Mouse (Mus musculus) hindbrain, embryonic 13.5 days (tissue): ENCODE results near the gene Rab3d. TPM values are rescaled to one million over a fixed set of nuclear protein-coding genes. Genes with fewer than 3 reads are reported as not detected.

Experiments
- ATAC-seq: fragments of 200-750 bp; cut with Nextera tagmentation; 2 replicates; pipeline ENCODE4 v1.8.0; 2017; ENCODE audit warnings: moderate TSS enrichment; ENCODE audit not compliant: low FRiP score
- H3K27ac ChIP-seq: fragments of 300-500 bp; sonication (generic); 2 replicates; pipeline ENCODE4 v1.5.1; 2015; ENCODE audit warnings: inconsistent platforms, mild to moderate bottlenecking, moderate library complexity
- H3K27me3 ChIP-seq: fragments of 300-500 bp; sonication (generic); 2 replicates; pipeline ENCODE4 v1.6.1; 2015; ENCODE audit warnings: mild to moderate bottlenecking, inconsistent platforms
- H3K36me3 ChIP-seq: fragments of 300-500 bp; sonication (generic); 2 replicates; pipeline ENCODE4 v1.6.1; 2015; ENCODE audit warnings: mild to moderate bottlenecking, inconsistent platforms
- H3K4me1 ChIP-seq: fragments of 300-500 bp; sonication (generic); replicated peaks from 2 replicates; pipeline ENCODE4 v1.6.1; 2015; ENCODE audit warnings: inconsistent platforms
- H3K4me2 ChIP-seq: fragments of 300-500 bp; sonication (generic); 2 replicates; pipeline ENCODE4 v1.6.1; 2015; ENCODE audit warnings: inconsistent platforms, mild to moderate bottlenecking, moderate library complexity
- H3K4me3 ChIP-seq: fragments of 300-500 bp; sonication (generic); 2 replicates; pipeline ENCODE4 v1.5.1; 2015; ENCODE audit warnings: mild to moderate bottlenecking, inconsistent platforms
- H3K9ac ChIP-seq: fragments of 300-500 bp; sonication (generic); 2 replicates; pipeline ENCODE4 v1.6.1; 2015; ENCODE audit warnings: mild to moderate bottlenecking, inconsistent platforms
- H3K9me3 ChIP-seq: fragments of 300-500 bp; sonication (generic); 2 replicates; pipeline ENCODE4 v1.6.1; 2016; ENCODE audit warnings: inconsistent platforms
- WGBS: fragments of 180-500 bp; shearing (Covaris S2); methylation state at CpG from one replicate; pipeline ENCODE4 v1.1.7; 2015; 5-methylcytosine and 5-hydroxymethylcytosine counted together
- polyA plus RNA-seq: library from polyadenylated mRNA; unstranded; fragments of >200 nt; fragmentation: Nextera tagmentation; extraction: Ambion mirVana; gene quantifications from 2 replicates; pipeline ENCODE4 v1.2.1, GENCODE M21; 2015

Gene Rab3d
- polyA plus RNA-seq, 1 experiment from 2014 or later, result 15.9 TPM

- Histone ChIP-seq H3K36me3 (peaks cover 7% of the 10 kb centered on the region; the same call in 1 of the 2 replicates), H3K9me3 (no peaks in the 10 kb centered on the region), H3K27me3 (peaks cover 17% of the 10 kb centered on the region), H3K4me3 (peak overlapping the region; percentile 61; the same call in 1 of the 2 replicates), H3K27ac (no peak overlapping the region), H3K4me2 (peak overlapping the region; percentile 59; the same call in 1 of the 2 replicates), H3K9ac (no peak overlapping the region), H3K4me1 (peaks cover 21% of the 10 kb centered on the region)
- ATAC-seq, result no peak
- WGBS, result 72% methylated on average over 3 of the region's 3 CpGs
These were observed 36.6 kb upstream of the Rab3d start for GRCm38 (mm10) chr9:21954635-21955034.

- peaks cover 21% of the 10 kb centered on the region for H3K4me1 ChIP-seq
- H3K27ac ChIP-seq, result no peak overlapping the region
- 8% methylated on average over 3 of the region's 3 CpGs for WGBS
- no peak overlapping the region for H3K9ac ChIP-seq
- no peak overlapping the region for H3K4me3 ChIP-seq
- no peak for ATAC-seq
- peaks cover 4% of the 10 kb centered on the region; the same call in 1 of the 2 replicates for H3K36me3 ChIP-seq
- H3K9me3 ChIP-seq, result no peaks in the 10 kb centered on the region
- H3K27me3 ChIP-seq, result peaks cover 16% of the 10 kb centered on the region; the same call in 1 of the 2 replicates
- H3K4me2 ChIP-seq, result no peak overlapping the region
These were observed 35.6 kb upstream of the Rab3d start for GRCm38 (mm10) chr9:21953600-21953999.

DNA sequence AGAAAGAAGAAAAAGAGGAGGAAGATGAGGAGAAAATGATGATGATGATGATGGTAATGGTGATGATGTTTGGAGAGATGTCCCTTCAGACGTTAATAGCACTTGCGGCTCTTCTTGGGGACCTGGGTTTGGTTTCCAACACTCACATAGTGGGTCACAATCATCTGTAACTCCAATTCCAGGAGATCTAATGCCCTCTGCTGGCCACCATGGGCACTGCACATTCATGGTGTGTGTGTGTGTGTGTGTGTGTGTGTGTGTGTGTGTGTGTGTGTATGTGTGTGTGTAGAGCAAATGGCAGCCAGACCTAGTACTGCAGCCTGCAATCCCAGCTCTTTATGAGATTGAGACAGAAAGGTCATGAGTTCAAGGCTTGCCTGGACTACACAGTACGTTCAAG, 34.0 kb upstream of the Rab3d start:
- no peak for ATAC-seq

GRCm38 (mm10) chr9:21950322-21950721, 32.3 kb upstream of the Rab3d start:
- Histone ChIP-seq H3K9ac (no peak overlapping the region), H3K4me2 (no peak overlapping the region), H3K36me3 (peaks cover 23% of the 10 kb centered on the region), H3K4me1 (peaks cover 17% of the 10 kb centered on the region), H3K27ac (no peak overlapping the region), H3K9me3 (no peaks in the 10 kb centered on the region), H3K27me3 (peaks cover 40% of the 10 kb centered on the region), H3K4me3 (no peak overlapping the region)
- WGBS, result 19% methylated on average over 11 of the region's 11 CpGs
- ATAC-seq, result no peak

More for the DNA sequence above, 34.0 kb upstream of the Rab3d start:
- peaks cover 24% of the 10 kb centered on the region for H3K4me1 ChIP-seq
- WGBS, result 89% methylated on average over 3 of the region's 3 CpGs
- H3K27ac ChIP-seq, result no peak overlapping the region
- no peak overlapping the region for H3K9ac ChIP-seq
- peaks cover 10% of the 10 kb centered on the region for H3K36me3 ChIP-seq
- no peaks in the 10 kb centered on the region for H3K9me3 ChIP-seq
- H3K4me2 ChIP-seq, result no peak overlapping the region
- H3K4me3 ChIP-seq, result no peak overlapping the region
- H3K27me3 ChIP-seq, result peaks cover 24% of the 10 kb centered on the region

DNA sequence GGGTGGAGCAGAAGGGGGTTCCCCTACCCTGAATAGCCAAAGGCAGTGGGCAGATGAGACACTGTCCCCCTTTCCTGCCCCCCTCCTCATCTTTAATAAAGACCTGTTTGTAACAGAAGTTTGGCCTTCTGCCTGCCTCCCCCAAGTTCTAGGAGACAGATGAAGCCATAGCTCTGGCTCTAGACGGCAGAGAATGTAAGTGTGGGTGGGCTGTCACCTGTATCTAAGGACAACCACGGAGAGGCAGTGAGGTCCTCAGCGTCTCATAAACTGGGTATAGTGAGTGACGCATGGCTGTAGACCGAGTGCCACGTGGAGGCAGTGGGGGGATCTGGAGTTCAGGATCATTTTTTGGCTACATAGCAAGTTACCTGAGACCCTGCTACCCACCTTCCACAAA, 30.8 kb upstream of the Rab3d start:
- Histone ChIP-seq H3K36me3 (peaks cover 31% of the 10 kb centered on the region), H3K4me1 (peaks cover 12% of the 10 kb centered on the region), H3K4me2 (no peak overlapping the region), H3K9ac (no peak overlapping the region), H3K4me3 (no peak overlapping the region), H3K9me3 (no peaks in the 10 kb centered on the region), H3K27me3 (peaks cover 42% of the 10 kb centered on the region), H3K27ac (no peak overlapping the region)
- 66% methylated on average over 6 of the region's 6 CpGs for WGBS
- ATAC-seq, result no peak

DNA sequence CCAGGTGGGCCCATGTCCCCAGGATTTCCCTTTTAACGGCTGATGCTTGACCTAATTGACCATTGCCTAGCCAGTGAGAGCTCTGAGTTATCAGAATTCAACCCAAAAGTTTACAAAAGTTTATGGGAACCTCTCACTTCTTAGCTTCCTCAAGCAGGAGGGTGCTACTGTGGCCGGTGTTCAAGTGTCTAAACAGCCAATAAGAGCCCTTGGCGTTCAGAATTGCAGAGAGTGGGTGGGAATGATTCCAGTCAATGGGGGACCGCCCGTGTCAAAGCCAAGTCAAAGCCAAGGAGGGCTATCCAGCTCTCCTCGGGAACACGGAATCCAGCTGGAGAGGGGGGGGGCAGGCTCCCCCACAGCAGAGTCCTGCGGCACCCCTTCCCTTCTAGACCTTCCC, 30.2 kb upstream of the Rab3d start:
- Histone ChIP-seq H3K4me3 (no peak overlapping the region), H3K27me3 (peaks cover 42% of the 10 kb centered on the region), H3K9me3 (no peaks in the 10 kb centered on the region), H3K27ac (no peak overlapping the region), H3K4me1 (peaks cover 6% of the 10 kb centered on the region; the same call in 1 of the 2 replicates), H3K9ac (no peak overlapping the region), H3K4me2 (no peak overlapping the region), H3K36me3 (peaks cover 31% of the 10 kb centered on the region)
- no peak for ATAC-seq
- 62% methylated on average over 8 of the region's 8 CpGs for WGBS

DNA sequence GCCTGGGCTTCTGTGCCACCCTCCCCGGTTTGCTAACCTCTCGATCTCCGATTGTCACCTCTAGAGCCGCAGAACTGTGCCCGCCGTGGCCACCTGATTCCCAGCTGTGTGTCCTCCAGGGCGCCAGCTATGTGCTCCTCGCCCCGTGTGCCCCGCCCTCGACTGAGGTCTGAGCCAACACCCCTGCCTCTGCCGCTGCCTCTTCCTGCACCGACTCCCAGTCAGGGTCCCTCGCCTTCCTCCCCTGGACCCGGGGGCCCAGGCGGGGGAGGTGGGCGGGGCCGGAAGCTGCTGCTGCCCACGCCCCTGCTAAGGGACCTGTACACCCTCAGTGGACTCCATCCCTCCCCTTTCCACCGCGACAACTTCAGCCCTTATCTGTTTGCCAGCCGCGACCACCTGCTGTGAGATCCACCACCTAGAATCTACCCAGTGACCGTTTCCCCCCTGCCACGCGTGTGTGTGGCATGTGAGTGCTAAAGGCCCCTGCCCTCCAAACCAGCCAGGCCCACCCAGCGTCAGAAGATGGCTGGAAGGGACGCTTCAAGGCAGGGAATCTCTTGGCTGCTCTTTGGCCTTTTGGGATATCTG, 29.6 kb upstream of the Rab3d start:
- peaks cover 42% of the 10 kb centered on the region for H3K27me3 ChIP-seq
- 0 out of 2 replicates have a peak, but pooled peaks cover 5% of the 10 kb centered on the region for H3K4me1 ChIP-seq
- H3K4me3 ChIP-seq, result no peak overlapping the region
- no peak overlapping the region for H3K27ac ChIP-seq
- H3K9me3 ChIP-seq, result no peaks in the 10 kb centered on the region
- H3K9ac ChIP-seq, result no peak overlapping the region
- 7% methylated on average over 28 of the region's 28 CpGs for WGBS
- no peak overlapping the region for H3K4me2 ChIP-seq
- no peak; the same call in 1 of the 2 replicates for ATAC-seq
- peaks cover 33% of the 10 kb centered on the region for H3K36me3 ChIP-seq

DNA sequence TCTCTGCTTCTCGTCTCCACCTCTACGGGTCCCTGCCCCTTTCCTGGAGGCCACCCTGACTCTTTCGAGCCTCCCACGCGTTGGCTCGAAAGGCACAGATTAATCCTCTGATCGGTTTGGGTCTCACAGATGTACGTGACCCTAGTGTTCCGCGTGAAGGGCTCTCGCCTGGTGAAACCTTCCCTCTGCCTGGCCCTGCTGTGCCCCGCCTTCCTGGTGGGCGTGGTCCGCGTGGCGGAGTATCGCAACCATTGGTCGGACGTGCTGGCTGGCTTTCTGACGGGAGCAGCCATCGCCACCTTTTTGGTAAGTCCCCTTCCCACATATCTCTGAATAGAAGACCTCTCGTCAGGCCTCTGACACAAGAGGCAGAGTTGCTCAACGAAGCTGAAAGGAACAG, 26.3 kb upstream of the Rab3d start:
- H3K4me1 ChIP-seq, result peaks cover 8% of the 10 kb centered on the region
- H3K27ac ChIP-seq, result no peak overlapping the region
- H3K4me3 ChIP-seq, result no peak overlapping the region
- no peaks in the 10 kb centered on the region for H3K9me3 ChIP-seq
- no peak for ATAC-seq
- WGBS, result 22% methylated on average over 23 of the region's 23 CpGs
- H3K9ac ChIP-seq, result no peak overlapping the region
- H3K27me3 ChIP-seq, result peaks cover 38% of the 10 kb centered on the region
- no peak overlapping the region for H3K4me2 ChIP-seq
- peaks cover 63% of the 10 kb centered on the region for H3K36me3 ChIP-seq

DNA sequence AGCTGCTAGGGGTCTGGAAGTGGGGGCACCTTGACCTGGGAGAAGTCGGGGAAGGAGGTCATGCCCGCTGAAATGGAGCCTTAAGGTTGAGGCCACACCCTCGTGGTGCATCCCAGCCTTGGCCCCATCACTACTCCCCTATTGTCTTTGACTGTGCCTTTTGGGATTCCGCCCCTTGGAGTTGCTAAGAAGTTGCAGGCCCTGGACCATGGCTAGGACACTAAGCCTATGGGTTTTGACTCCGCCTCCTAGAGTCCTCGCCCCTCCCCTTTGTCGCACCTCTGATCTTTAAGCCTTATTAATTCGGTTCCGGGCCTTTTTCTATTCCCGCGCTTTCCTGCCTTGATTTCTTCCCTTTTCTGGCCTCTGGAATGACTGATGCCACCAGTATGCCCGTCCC, 25.6 kb upstream of the Rab3d start:
- Histone ChIP-seq H3K27ac (no peak overlapping the region), H3K4me3 (no peak overlapping the region), H3K36me3 (peaks cover 66% of the 10 kb centered on the region), H3K9me3 (no peaks in the 10 kb centered on the region), H3K4me1 (peaks cover 14% of the 10 kb centered on the region), H3K4me2 (no peak overlapping the region), H3K27me3 (peaks cover 32% of the 10 kb centered on the region), H3K9ac (no peak overlapping the region)
- ATAC-seq, result no peak
- 47% methylated on average over 12 of the region's 12 CpGs for WGBS

GRCm38 (mm10) chr9:21943046-21943445, 25.1 kb upstream of the Rab3d start:
- peaks cover 69% of the 10 kb centered on the region for H3K36me3 ChIP-seq
- no peak for ATAC-seq
- 83% methylated on average over 12 of the region's 12 CpGs for WGBS
- no peak overlapping the region for H3K9ac ChIP-seq
- peaks cover 26% of the 10 kb centered on the region for H3K27me3 ChIP-seq
- H3K9me3 ChIP-seq, result no peaks in the 10 kb centered on the region
- H3K4me3 ChIP-seq, result no peak overlapping the region
- H3K4me2 ChIP-seq, result no peak overlapping the region
- H3K4me1 ChIP-seq, result peaks cover 20% of the 10 kb centered on the region
- no peak overlapping the region for H3K27ac ChIP-seq

- no peak for ATAC-seq
- Histone ChIP-seq H3K27me3 (no peaks in the 10 kb centered on the region), H3K36me3 (peaks cover 38% of the 10 kb centered on the region), H3K4me2 (peak overlapping the region; percentile 73), H3K9ac (peak overlapping the region; percentile 89), H3K9me3 (no peaks in the 10 kb centered on the region), H3K4me3 (peak overlapping the region; percentile 75), H3K27ac (no peak overlapping the region; the same call in 1 of the 2 replicates), H3K4me1 (peaks cover 28% of the 10 kb centered on the region)
- WGBS, result 89% methylated on average over 4 of the region's 4 CpGs
These were observed 20.4 kb upstream of the Rab3d start for GRCm38 (mm10) chr9:21938234-21938855.

DNA sequence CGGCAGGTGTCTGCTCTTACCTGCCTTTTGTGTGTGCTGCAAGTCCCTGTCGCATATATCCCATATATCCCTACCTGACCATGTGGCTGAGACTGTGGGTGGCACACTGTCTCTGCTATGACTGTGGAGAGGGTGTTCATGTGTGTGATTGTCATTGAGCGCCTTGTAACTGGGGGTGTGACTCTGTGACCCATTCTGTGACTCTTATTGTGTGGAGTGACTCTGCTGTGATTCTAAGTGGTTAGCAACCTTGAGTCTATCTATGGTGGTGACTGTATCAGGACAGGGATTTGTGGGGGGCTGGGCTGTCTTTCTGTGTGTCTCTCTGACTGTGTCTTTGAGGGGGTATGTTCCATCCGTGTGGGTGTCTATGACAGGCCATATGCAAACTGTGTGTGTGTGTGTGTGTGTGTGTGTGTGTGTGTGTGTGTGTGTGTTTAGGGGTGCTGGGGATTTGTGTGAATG, 19.8 kb upstream of the Rab3d start:
- Histone ChIP-seq H3K4me3 (peak overlapping the region; percentile 75), H3K27ac (peak overlapping the region; percentile 90; the same call in 1 of the 2 replicates), H3K4me2 (peak overlapping the region; percentile 73), H3K9ac (peak overlapping the region; percentile 89), H3K9me3 (no peaks in the 10 kb centered on the region), H3K4me1 (peaks cover 28% of the 10 kb centered on the region), H3K27me3 (no peaks in the 10 kb centered on the region), H3K36me3 (peaks cover 37% of the 10 kb centered on the region)
- WGBS, result 78% methylated on average over 4 of the region's 4 CpGs
- ATAC-seq, result peak; percentile 15; the same call in 1 of the 2 replicates
